Mouse (Mus musculus) bone marrow macrophage, adult 2 months (primary cell): Measurements from ENCODE around the gene Nphs1.

Experiments
- CTCF ChIP-seq: IDR thresholded peaks from 2 replicates; pipeline ENCODE4 v1.5.1; 2012; ENCODE audit warnings: low read depth, mild to moderate bottlenecking, low read length, moderate library complexity
- POLR2A ChIP-seq: IDR thresholded peaks from 2 replicates; pipeline ENCODE4 v1.6.1; 2012; ENCODE audit warnings: mild to moderate bottlenecking, low read depth, low read length, borderline replicate concordance

DNA sequence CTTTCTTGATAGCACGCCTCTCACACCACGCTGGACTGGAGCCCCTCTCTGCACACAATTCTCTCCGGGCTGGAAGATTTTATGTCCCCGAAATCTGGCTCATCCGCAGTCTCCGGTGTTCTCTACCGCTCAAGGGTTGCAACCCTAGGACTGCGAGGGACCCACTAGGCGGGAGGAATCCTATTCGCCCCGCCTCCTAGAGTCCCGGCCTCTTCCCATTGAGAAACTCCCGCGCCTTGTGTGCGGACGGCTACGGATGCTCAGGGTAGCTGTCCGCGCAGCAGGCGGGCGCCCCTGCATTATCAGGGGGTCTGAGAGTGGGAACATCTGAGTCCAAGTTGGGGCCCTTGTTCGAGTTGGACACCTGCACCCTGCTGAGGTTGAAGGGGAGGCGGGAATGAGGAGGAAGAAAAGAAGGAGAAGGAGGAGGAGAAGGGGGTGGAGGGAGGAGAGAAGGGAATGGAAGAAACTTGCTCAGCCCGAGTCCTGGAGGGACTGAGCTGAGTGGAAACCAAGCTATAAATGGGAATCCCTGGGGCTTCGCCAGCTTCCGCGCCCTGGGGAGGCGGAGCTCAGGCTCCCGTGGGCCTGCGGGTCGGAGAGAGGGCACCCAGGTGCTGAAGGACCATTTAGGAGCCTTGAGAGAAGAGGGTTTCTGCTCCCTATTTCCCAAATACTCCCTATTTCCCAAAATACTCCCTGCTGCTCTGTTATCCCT lies 1.0 kb upstream of the Nphs1 start:
- no peak for TF ChIP-seq POLR2A
- TF ChIP-seq CTCF = no peak
